Mouse (Mus musculus) brown adipose tissue, adult 24 weeks (tissue): ENCODE data around the gene Lgals2. TPM values are rescaled to one million over a fixed set of nuclear protein-coding genes. Genes with fewer than 3 reads are reported as not detected.

Experiments
- H3K27ac ChIP-seq: fragments of 200-500 bp; replicated peaks from 2 replicates; pipeline ENCODE4 v1.5.1; 2012; ENCODE audit warnings: low read depth, mild to moderate bottlenecking, low read length
- H3K4me1 ChIP-seq: fragments of 200-500 bp; 2 replicates; pipeline ENCODE4 v1.6.1; 2012; ENCODE audit warnings: low read length, mixed read lengths; ENCODE audit not compliant: control insufficient read depth, insufficient read depth, insufficient read length
- H3K4me3 ChIP-seq: fragments of 200-500 bp; 2 replicates; pipeline ENCODE4 v1.5.1; 2012; ENCODE audit warnings: low read depth, mild to moderate bottlenecking, low read length, moderate library complexity; ENCODE audit not compliant: insufficient read depth
- polyA plus RNA-seq: library from polyadenylated mRNA; stranded (reverse); fragments of >200 nt; gene quantifications from 2 replicates; pipeline ENCODE4 v1.2.4, GENCODE M21; 2012; ENCODE audit not compliant: missing spikeins, insufficient read depth, insufficient read length

Lgals2 gene
- not detected in 2 replicates for polyA plus RNA-seq

- H3K4me1 ChIP-seq = peaks cover 12% of the 10 kb centered on the region; the same call in 1 of the 2 replicates
These were observed at the start of gene Lgals2 for GRCm38 (mm10) chr15:78855303-78855965. TSS of gene Lgals2 (minus strand) at chr15:78855529.

GRCm38 (mm10) chr15:78903243-78903642, 47.9 kb upstream of the Lgals2 start:
- Histone ChIP-seq H3K4me1 (no peaks in the 10 kb centered on the region; the same call in 1 of the 2 replicates), H3K4me3 (no peak overlapping the region), H3K27ac (no peak overlapping the region)

More at GRCm38 (mm10) chr15:78855303-78855965, at the start of gene Lgals2:
- no peak within 1 kb of the TSS for H3K27ac ChIP-seq
- H3K4me3 ChIP-seq = no peak within 1 kb of the TSS

GRCm38 (mm10) chr15:78901422-78901789, 46.1 kb upstream of the Lgals2 start:
- Histone ChIP-seq H3K27ac (no peak overlapping the region), H3K4me3 (no peak overlapping the region), H3K4me1 (no peaks in the 10 kb centered on the region; the same call in 1 of the 2 replicates)

GRCm38 (mm10) chr15:78900585-78901421, 45.5 kb upstream of the Lgals2 start:
- Histone ChIP-seq H3K27ac (0 out of 2 replicates have a peak overlapping the region, but pooled peaks have one; percentile 39), H3K4me3 (peak overlapping the region; percentile 73), H3K4me1 (no peaks in the 10 kb centered on the region; the same call in 1 of the 2 replicates)

- Histone ChIP-seq H3K27ac (0 out of 2 replicates have a peak within 1 kb of the TSS, but pooled peaks have one; percentile 39), H3K4me1 (no peaks in the 10 kb centered on the region; the same call in 1 of the 2 replicates), H3K4me3 (peak within 1 kb of the TSS; percentile 73)
These were observed 44.6 kb upstream of the Lgals2 start, which contains the start of gene Sh3bp1 for GRCm38 (mm10) chr15:78899740-78900584. TSS of gene Sh3bp1 (plus strand) at chr15:78899768.

- Histone ChIP-seq H3K27ac (0 out of 2 replicates have a peak within 1 kb of the TSS, but pooled peaks have one; percentile 39), H3K4me1 (no peaks in the 10 kb centered on the region; the same call in 1 of the 2 replicates), H3K4me3 (peak within 1 kb of the TSS; percentile 73)
These were observed 44.0 kb upstream of the Lgals2 start, which contains the start of gene Gm49510 for GRCm38 (mm10) chr15:78899409-78899739. TSS of gene Gm49510 (plus strand) at chr15:78899667.

GRCm38 (mm10) chr15:78898507-78899001, 43.2 kb upstream of the Lgals2 start:
- no peaks in the 10 kb centered on the region; the same call in 1 of the 2 replicates for H3K4me1 ChIP-seq
- H3K27ac ChIP-seq = no peak overlapping the region
- H3K4me3 ChIP-seq = peak overlapping the region; percentile 5; the same call in 1 of the 2 replicates

- H3K4me3 ChIP-seq = no peak overlapping the region
- H3K27ac ChIP-seq = no peak overlapping the region
These were observed 42.2 kb upstream of the Lgals2 start for GRCm38 (mm10) chr15:78897488-78897887.

GRCm38 (mm10) chr15:78896149-78896548, 40.8 kb upstream of the Lgals2 start:
- H3K4me1 ChIP-seq = no peaks in the 10 kb centered on the region; the same call in 1 of the 2 replicates
- no peak overlapping the region for H3K27ac ChIP-seq

More at GRCm38 (mm10) chr15:78897488-78897887, 42.2 kb upstream of the Lgals2 start:
- no peaks in the 10 kb centered on the region; the same call in 1 of the 2 replicates for H3K4me1 ChIP-seq

GRCm38 (mm10) chr15:78895741-78896140, 40.4 kb upstream of the Lgals2 start:
- Histone ChIP-seq H3K4me3 (no peak overlapping the region), H3K27ac (no peak overlapping the region), H3K4me1 (no peaks in the 10 kb centered on the region; the same call in 1 of the 2 replicates)

More at GRCm38 (mm10) chr15:78896149-78896548, 40.8 kb upstream of the Lgals2 start:
- H3K4me3 ChIP-seq = no peak overlapping the region

- Histone ChIP-seq H3K4me1 (no peaks in the 10 kb centered on the region; the same call in 1 of the 2 replicates), H3K27ac (no peak overlapping the region), H3K4me3 (no peak overlapping the region)
These were observed 39.4 kb upstream of the Lgals2 start for GRCm38 (mm10) chr15:78894726-78895125.

GRCm38 (mm10) chr15:78892440-78892839, 37.1 kb upstream of the Lgals2 start:
- H3K4me1 ChIP-seq = no peaks in the 10 kb centered on the region

GRCm38 (mm10) chr15:78889401-78889853, 34.1 kb upstream of the Lgals2 start:
- Histone ChIP-seq H3K4me1 (no peaks in the 10 kb centered on the region), H3K27ac (no peak overlapping the region), H3K4me3 (no peak overlapping the region)

More at GRCm38 (mm10) chr15:78892440-78892839, 37.1 kb upstream of the Lgals2 start:
- Histone ChIP-seq H3K27ac (no peak overlapping the region), H3K4me3 (no peak overlapping the region)

GRCm38 (mm10) chr15:78881828-78882227, 26.5 kb upstream of the Lgals2 start:
- H3K4me1 ChIP-seq = peaks cover 5% of the 10 kb centered on the region
- no peak overlapping the region for H3K4me3 ChIP-seq
- H3K27ac ChIP-seq = no peak overlapping the region
